Mouse (Mus musculus): ENCODE results near the gene Swap70.
A peak's percentile ranks its signal among the peaks of the same experiment; 100 is the strongest.

Gene Swap70

GRCm38 (mm10) chr7:110271814-110272213 lies 50.3 kb downstream of the Swap70 start:
- DNase-seq (ENCODE audit: low read depth, low spot score), result peak; percentile 14

GRCm38 (mm10) chr7:110272434-110272833 lies 50.9 kb downstream of the Swap70 start:
- DNase-seq (ENCODE audit: low read depth, low spot score), result no peak

- no peak for DNase-seq (ENCODE audit: low read depth, low spot score)
Observed at GRCm38 (mm10) chr7:110277734-110278245, 56.3 kb downstream of the Swap70 start.

- no peak for DNase-seq (ENCODE audit: low read depth, low spot score)
Observed at GRCm38 (mm10) chr7:110279183-110279582, 57.7 kb downstream of the Swap70 start.

GRCm38 (mm10) chr7:110281435-110282256 lies 60.1 kb downstream of the Swap70 start:
- DNase-seq (ENCODE audit: low read depth, low spot score), result no peak

- DNase-seq (ENCODE audit: low read depth, low spot score), result no peak
Observed at GRCm38 (mm10) chr7:110282797-110283196, 61.3 kb downstream of the Swap70 start.

- DNase-seq (ENCODE audit: low read depth, low spot score), result no peak
Observed at GRCm38 (mm10) chr7:110283484-110284275, 62.2 kb downstream of the Swap70 start.

GRCm38 (mm10) chr7:110285076-110285848 lies 63.8 kb downstream of the Swap70 start:
- DNase-seq (ENCODE audit: low read depth, low spot score), result no peak

GRCm38 (mm10) chr7:110285849-110286151 lies 64.3 kb downstream of the Swap70 start:
- no peak for DNase-seq (ENCODE audit: low read depth, low spot score)

- no peak for DNase-seq (ENCODE audit: low read depth, low spot score)
Observed at GRCm38 (mm10) chr7:110286198-110286732, 64.8 kb downstream of the Swap70 start.

GRCm38 (mm10) chr7:110286838-110287475 lies 65.4 kb downstream of the Swap70 start:
- peak; percentile 82 for DNase-seq (ENCODE audit: low read depth, low spot score)

- no peak for DNase-seq (ENCODE audit: low read depth, low spot score)
Observed at GRCm38 (mm10) chr7:110287476-110288071, 66.1 kb downstream of the Swap70 start.

- DNase-seq (ENCODE audit: low read depth, low spot score), result no peak
Observed at GRCm38 (mm10) chr7:110288191-110288604, 66.7 kb downstream of the Swap70 start.

GRCm38 (mm10) chr7:110288731-110289191 lies 67.2 kb downstream of the Swap70 start:
- no peak for DNase-seq (ENCODE audit: low read depth, low spot score)

- DNase-seq (ENCODE audit: low read depth, low spot score), result no peak
Observed at GRCm38 (mm10) chr7:110289647-110290046, 68.1 kb downstream of the Swap70 start.

GRCm38 (mm10) chr7:110296889-110297603 lies 75.5 kb downstream of the Swap70 start:
- peak; percentile 89 for DNase-seq (ENCODE audit: low read depth, low spot score)

- DNase-seq (ENCODE audit: low read depth, low spot score), result no peak
Observed at GRCm38 (mm10) chr7:110297611-110298010, 76.1 kb downstream of the Swap70 start.

GRCm38 (mm10) chr7:110298090-110298489 lies 76.6 kb downstream of the Swap70 start:
- DNase-seq (ENCODE audit: low read depth, low spot score), result no peak

- no peak for DNase-seq (ENCODE audit: low read depth, low spot score)
Observed at GRCm38 (mm10) chr7:110298739-110299410, 77.4 kb downstream of the Swap70 start.
